Mouse (Mus musculus): ENCODE data around the gene Nectin2.

The Nectin2 gene

DNA sequence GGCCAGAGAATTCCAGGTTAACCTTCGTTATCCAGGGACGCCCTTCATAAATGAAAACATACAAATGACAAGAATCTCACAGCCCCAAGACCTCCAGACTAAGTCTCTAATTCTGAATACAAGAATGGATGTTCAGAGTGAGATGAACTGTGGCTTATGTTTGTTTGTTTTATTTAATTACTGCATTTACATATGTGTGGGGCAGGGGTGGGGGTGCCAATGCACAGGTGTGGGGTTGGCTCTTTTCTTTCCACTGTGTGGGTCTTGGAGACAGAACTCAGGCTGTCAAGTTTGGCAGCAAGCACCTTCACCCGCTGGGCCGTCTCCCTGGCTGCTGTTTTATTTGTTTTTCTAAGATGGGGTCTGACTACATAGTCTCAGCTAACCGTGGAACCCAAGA is 7.8 kb downstream of the Nectin2 start:
- DNase-seq = no peak

DNA sequence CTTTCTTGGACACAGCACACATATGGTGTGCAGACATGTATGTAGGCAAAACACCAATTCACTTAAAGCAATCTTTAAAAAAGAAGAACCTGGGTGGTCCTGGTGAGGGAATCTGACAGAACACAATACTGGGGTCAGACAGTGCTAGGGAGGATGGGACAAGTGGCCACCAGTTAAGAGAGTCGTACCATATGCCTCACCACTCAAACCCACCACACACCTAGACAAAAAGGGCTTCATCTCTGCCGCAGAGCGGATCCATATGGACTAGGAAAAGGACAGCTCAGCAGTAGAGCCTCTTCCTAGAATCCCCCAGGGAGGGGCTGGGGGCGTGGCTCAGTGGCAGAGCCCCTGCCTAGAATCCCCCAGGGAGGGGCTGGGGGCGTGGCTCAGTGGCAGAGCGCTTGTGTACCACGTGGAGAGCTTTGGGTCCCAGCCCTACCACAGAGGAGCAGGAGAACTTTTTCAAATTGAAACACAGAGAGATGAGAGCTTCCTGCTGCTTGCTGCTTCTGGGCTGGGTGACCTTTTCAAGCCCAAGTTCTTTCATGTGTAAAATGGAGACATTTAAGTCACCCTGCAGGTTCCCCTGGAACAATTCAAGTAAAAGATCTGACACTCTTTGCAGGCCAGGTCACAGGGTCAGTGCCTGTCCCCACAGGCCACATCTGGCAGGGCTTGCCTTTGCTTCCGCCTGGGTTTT is 8.8 kb downstream of the Nectin2 start:
- DNase-seq = no peak

DNA sequence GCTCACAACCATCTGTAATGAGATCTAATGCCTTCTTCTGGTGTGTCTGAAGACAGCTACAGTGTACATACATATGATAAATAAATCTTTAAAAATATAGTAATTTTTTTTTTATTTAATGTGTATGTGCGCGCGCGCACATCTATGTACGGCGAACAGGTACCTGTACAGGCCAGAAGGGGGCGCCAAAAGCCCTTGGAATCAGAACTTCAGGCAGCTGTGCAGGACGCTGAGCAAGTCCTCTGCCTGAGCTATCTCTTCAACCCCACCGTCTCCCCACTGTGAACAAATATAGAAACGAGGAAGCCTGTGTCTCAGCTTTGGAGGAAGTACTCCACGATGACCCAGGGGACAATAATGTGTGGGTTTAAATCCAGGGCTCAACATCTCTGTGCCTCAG is 10.0 kb downstream of the Nectin2 start:
- peak in 1 of 2 experiments; percentile 23 for DNase-seq

DNA sequence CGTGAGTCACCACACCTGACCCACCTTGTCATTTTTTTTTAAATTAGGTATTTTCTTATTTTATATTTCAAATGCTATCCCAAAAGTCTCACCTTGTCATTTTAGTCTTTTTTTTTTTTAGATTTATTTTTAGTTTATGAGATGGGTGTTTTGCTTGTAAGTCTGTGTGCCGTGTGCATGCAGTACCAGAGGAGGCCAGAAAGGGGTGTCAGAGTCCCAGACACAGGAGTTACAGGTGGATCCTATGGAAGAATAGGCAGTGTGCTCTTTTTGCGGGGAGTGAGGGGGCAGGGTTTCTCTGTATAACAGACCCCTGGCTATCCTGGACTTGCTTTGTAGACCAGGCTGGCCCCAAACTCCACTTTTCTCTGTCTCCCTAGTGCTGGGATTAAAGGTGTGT is 11.5 kb downstream of the Nectin2 start:
- no peak for DNase-seq

DNA sequence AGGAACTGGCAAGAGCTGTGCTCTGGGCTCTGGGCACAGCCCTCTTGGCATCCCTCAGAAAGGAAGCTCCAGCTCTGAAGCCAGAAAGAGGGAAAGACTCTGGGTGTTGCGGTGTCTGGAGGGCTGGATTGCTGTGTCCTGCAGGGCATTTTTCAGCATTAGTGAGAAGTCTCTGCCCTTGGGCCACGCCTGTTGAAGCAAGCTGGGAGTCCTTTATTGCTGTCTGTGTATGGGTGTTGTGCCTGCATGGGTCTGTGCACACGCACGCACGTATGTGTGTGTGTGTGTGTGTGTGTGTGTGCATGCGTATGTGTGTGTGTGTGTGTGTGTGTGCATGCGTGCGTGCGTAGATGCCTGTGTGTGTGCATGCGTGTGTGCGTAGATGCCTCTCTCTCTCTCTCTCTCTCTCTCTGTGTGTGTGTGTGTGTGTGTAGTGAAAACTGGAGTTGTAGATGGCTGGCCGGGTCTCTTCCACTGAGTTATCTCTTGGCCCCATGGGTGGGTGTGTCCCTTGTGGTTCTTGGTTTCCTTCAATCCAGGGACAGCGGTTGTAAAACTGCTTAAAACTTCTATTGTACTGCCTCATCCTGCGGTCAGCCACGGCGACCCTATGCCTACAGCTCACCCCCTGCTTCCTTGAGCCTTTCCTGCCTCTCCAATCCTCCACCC is 13.8 kb downstream of the Nectin2 start:
- no peak for DNase-seq

GRCm38 (mm10) chr7:19734178-19734666 is 16.1 kb downstream of the Nectin2 start:
- no peak for DNase-seq

DNA sequence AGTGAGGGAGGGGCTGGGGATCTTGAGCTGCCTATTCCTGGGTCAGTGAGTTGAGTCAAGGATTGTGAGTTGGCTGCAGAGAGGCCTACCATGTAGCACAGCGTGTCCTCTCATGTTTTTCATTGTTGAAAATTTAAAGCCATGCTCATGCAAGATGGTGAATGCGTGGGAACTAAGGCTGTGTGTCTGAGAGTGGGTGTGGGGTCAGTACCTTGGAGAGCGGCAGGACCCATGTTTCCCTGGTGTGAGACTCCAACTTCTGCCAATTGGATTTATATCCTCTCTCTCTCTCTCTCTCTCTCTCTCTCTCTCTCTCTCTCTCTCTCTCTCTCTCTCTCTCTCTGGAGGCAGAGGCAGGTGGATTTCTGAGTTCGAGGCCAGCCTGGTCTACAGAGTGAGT is 23.7 kb downstream of the Nectin2 start:
- no peak for DNase-seq

GRCm38 (mm10) chr7:19724167-19724566 is 26.1 kb downstream of the Nectin2 start:
- DNase-seq = no peak

- DNase-seq = no peak
Measured at GRCm38 (mm10) chr7:19722754-19723195, 27.5 kb downstream of the Nectin2 start.

- DNase-seq = no peak
Measured at GRCm38 (mm10) chr7:19719200-19719599, 31.1 kb downstream of the Nectin2 start.

- DNase-seq = no peak
Measured at GRCm38 (mm10) chr7:19718297-19718952, 31.9 kb downstream of the Nectin2 start.

DNA sequence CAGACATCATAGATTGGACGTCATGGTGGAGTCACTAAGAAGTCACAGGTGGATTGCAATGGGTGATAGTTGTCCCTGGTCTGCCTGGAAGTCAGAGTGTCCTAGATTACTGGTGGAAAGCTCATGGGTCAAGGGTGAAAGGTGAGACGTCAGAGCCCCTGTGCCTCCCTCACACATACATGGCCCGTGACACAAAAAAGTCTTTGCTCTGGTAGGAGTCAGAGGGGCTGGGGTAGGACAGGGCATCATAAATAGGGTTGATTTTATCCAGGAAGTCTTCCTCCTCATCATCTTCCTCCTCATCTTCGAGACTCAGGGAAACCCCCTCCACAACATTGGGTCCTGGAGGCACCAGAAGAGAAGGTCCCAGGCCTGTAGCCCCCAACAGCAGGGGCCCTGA is 32.9 kb downstream of the Nectin2 start:
- no peak for DNase-seq

- no peak for DNase-seq
Measured at GRCm38 (mm10) chr7:19716822-19717221, 33.5 kb downstream of the Nectin2 start.

- no peak for DNase-seq
Measured at GRCm38 (mm10) chr7:19716055-19716682, 34.1 kb downstream of the Nectin2 start.

- peak; percentile 98 to 99 for DNase-seq
Measured at GRCm38 (mm10) chr7:19715239-19716054, 34.8 kb downstream of the Nectin2 start, which contains the start of gene Tomm40. Gene Tomm40 (minus strand): TSS chr7:19715438.

DNA sequence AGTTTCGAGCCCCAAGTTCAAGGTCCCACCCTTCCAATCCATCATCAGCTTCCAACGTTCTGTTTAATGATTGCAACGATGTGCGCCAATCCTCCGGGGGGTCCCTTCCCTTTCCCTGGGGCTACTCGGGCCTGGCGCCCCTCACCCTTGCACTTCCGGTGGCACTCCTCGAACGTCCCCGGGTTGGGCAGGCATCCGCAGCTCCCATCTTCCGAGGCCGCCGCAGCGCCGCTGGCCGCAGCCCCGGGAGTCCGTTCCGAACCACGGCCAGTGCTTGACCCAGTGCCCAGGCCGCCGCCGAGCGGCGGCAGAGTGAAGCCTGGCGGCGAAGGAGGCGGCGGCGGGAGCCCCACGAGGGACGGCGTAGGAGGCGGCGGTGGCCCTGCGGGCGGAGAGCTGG is 35.4 kb downstream of the Nectin2 start:
- DNase-seq = peak in 1 of 2 experiments; percentile 10

DNA sequence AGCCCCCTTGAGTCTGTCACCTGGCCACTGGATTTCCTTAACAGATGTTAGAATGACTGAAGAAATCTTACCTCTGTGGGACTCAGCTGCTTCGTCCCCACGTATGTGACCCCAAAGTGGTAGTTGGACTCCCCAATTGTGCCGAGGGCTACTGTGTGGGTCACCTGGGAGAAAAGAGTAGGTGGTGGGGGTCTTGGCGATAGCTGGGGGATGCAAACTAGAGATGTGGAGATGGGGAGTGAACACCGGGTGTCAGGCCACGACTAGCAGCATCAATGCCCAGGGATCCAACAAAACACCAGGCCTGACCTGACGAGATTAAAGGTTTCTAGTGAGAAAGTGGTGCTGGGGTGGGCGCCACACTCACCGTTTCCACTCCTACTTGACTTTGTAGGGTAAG is 36.7 kb downstream of the Nectin2 start:
- DNase-seq = no peak

GRCm38 (mm10) chr7:19713196-19713595 is 37.1 kb downstream of the Nectin2 start:
- DNase-seq = peak; percentile 61 to 62

- DNase-seq = peak; percentile 25 to 26
Measured at GRCm38 (mm10) chr7:19712414-19712813, 37.9 kb downstream of the Nectin2 start.

GRCm38 (mm10) chr7:19710650-19711049 is 39.6 kb downstream of the Nectin2 start:
- no peak for DNase-seq

GRCm38 (mm10) chr7:19705271-19705670 is 45.0 kb downstream of the Nectin2 start:
- no peak for DNase-seq

GRCm38 (mm10) chr7:19704475-19704874 is 45.8 kb downstream of the Nectin2 start:
- DNase-seq = no peak
